Mouse (Mus musculus) midbrain, embryonic 16.5 days (tissue): ENCODE data around the gene Srrd. TPM values are rescaled to one million over a fixed set of nuclear protein-coding genes. Genes with fewer than 3 reads are reported as not detected.
A peak's percentile ranks its signal among the peaks of the same experiment; 100 is the strongest.

Source experiments
- ATAC-seq: fragments of 200-750 bp; cut with Nextera tagmentation; 2 replicates; pipeline ENCODE4 v1.8.0; 2017; ENCODE audit warnings: moderate TSS enrichment
- H3K27ac ChIP-seq: fragments of 300-500 bp; sonication (generic); 2 replicates; pipeline ENCODE4 v1.5.1; 2014; ENCODE audit warnings: mild to moderate bottlenecking, low read length, mixed read lengths
- H3K27me3 ChIP-seq: fragments of 300-500 bp; sonication (generic); 2 replicates; pipeline ENCODE4 v1.6.1; 2014; ENCODE audit warnings: low read depth, low read length, mixed read lengths; ENCODE audit not compliant: control insufficient read depth, insufficient read depth
- H3K36me3 ChIP-seq: fragments of 300-500 bp; sonication (generic); 2 replicates; pipeline ENCODE4 v1.6.1; 2014; ENCODE audit warnings: mild to moderate bottlenecking, low read length, moderate library complexity, mixed read lengths; ENCODE audit not compliant: control insufficient read depth, insufficient read depth
- H3K4me1 ChIP-seq: fragments of 300-500 bp; sonication (generic); 2 replicates; pipeline ENCODE4 v1.6.1; 2014; ENCODE audit warnings: mild to moderate bottlenecking, low read length, mixed read lengths; ENCODE audit not compliant: control insufficient read depth, insufficient read depth
- H3K4me2 ChIP-seq: fragments of 300-500 bp; sonication (generic); 2 replicates; pipeline ENCODE4 v1.6.1; 2014; ENCODE audit warnings: mild to moderate bottlenecking, low read length, mixed read lengths
- H3K4me3 ChIP-seq: fragments of 300-500 bp; sonication (generic); 2 replicates; pipeline ENCODE4 v1.5.1; 2014; ENCODE audit warnings: low read depth, mild to moderate bottlenecking, low read length, moderate library complexity, mixed read lengths
- H3K9ac ChIP-seq: fragments of 300-500 bp; sonication (generic); 2 replicates; pipeline ENCODE4 v1.6.1; 2014; ENCODE audit warnings: low read depth, low read length, mixed read lengths
- H3K9me3 ChIP-seq: fragments of 300-500 bp; sonication (generic); replicated peaks from 2 replicates; pipeline ENCODE4 v1.6.1; 2014; ENCODE audit warnings: mild to moderate bottlenecking, low read length, mixed read lengths; ENCODE audit not compliant: control insufficient read depth, poor library complexity, severe bottlenecking
- WGBS: fragments of 180-500 bp; shearing (Covaris S2); extraction: QIAGEN DNeasy Blood & Tissue Kit; methylation state at CpG from one replicate; pipeline ENCODE4 v1.1.7; 2014; 5-methylcytosine and 5-hydroxymethylcytosine counted together
- polyA plus RNA-seq: library from polyadenylated mRNA; unstranded; fragments of >200 nt; fragmentation: Nextera tagmentation; extraction: Ambion mirVana; gene quantifications from 2 replicates; pipeline ENCODE4 v1.2.1, GENCODE M21; 2015

The Srrd gene
- polyA plus RNA-seq, 1 experiment from 2014 or later, result 56.8 TPM

- 68% methylated on average over 5 of the region's 5 CpGs for WGBS
- Histone ChIP-seq H3K36me3 (peaks cover 6% of the 10 kb centered on the region), H3K4me2 (no peak overlapping the region), H3K9me3 (no peaks in the 10 kb centered on the region), H3K4me3 (no peak overlapping the region), H3K27me3 (no peaks in the 10 kb centered on the region), H3K4me1 (peaks cover 8% of the 10 kb centered on the region; the same call in 1 of the 2 replicates), H3K27ac (no peak overlapping the region), H3K9ac (no peak overlapping the region)
- ATAC-seq, result no peak
These were observed 25.5 kb downstream of the Srrd start for GRCm38 (mm10) chr5:112317328-112317727.

- Histone ChIP-seq H3K36me3 (peaks cover 7% of the 10 kb centered on the region), H3K9ac (no peak overlapping the region), H3K4me2 (no peak overlapping the region), H3K4me1 (peaks cover 8% of the 10 kb centered on the region; the same call in 1 of the 2 replicates), H3K27me3 (no peaks in the 10 kb centered on the region), H3K4me3 (no peak overlapping the region), H3K9me3 (no peaks in the 10 kb centered on the region), H3K27ac (no peak overlapping the region)
- no peak for ATAC-seq
- 56% methylated on average over 5 of the region's 5 CpGs for WGBS
These were observed 26.4 kb downstream of the Srrd start for GRCm38 (mm10) chr5:112316468-112316867.

GRCm38 (mm10) chr5:112313222-112313885 lies 29.5 kb downstream of the Srrd start:
- H3K9ac ChIP-seq, result peak overlapping the region; percentile 15; the same call in 1 of the 2 replicates
- H3K9me3 ChIP-seq, result no peaks in the 10 kb centered on the region
- WGBS, result 48% methylated on average over 11 of the region's 11 CpGs
- H3K27me3 ChIP-seq, result no peaks in the 10 kb centered on the region
- ATAC-seq, result peak; percentile 77
- peaks cover 8% of the 10 kb centered on the region; the same call in 1 of the 2 replicates for H3K4me1 ChIP-seq
- peaks cover 16% of the 10 kb centered on the region for H3K36me3 ChIP-seq
- no peak overlapping the region for H3K4me3 ChIP-seq
- peak overlapping the region; percentile 5; the same call in 1 of the 2 replicates for H3K4me2 ChIP-seq
- H3K27ac ChIP-seq, result peak overlapping the region; percentile 72

GRCm38 (mm10) chr5:112305842-112306241 lies 37.0 kb downstream of the Srrd start:
- no peaks in the 10 kb centered on the region for H3K9me3 ChIP-seq
- no peak overlapping the region for H3K27ac ChIP-seq
- H3K4me2 ChIP-seq, result no peak overlapping the region
- no peaks in the 10 kb centered on the region for H3K4me1 ChIP-seq
- H3K36me3 ChIP-seq, result peaks cover 9% of the 10 kb centered on the region; the same call in 1 of the 2 replicates
- H3K9ac ChIP-seq, result no peak overlapping the region
- WGBS, result 60% methylated on average over 5 of the region's 5 CpGs
- no peak for ATAC-seq
- no peaks in the 10 kb centered on the region for H3K27me3 ChIP-seq
- H3K4me3 ChIP-seq, result no peak overlapping the region

GRCm38 (mm10) chr5:112302310-112302709 lies 40.5 kb downstream of the Srrd start:
- Histone ChIP-seq H3K27ac (no peak overlapping the region), H3K9me3 (no peaks in the 10 kb centered on the region), H3K4me2 (no peak overlapping the region), H3K4me1 (no peaks in the 10 kb centered on the region), H3K4me3 (no peak overlapping the region), H3K36me3 (no peaks in the 10 kb centered on the region; the same call in 1 of the 2 replicates), H3K9ac (no peak overlapping the region), H3K27me3 (no peaks in the 10 kb centered on the region)
- 90% methylated on average over 5 of the region's 5 CpGs for WGBS
- ATAC-seq, result no peak

GRCm38 (mm10) chr5:112301694-112302093 lies 41.1 kb downstream of the Srrd start:
- no peaks in the 10 kb centered on the region for H3K4me1 ChIP-seq
- no peak overlapping the region for H3K9ac ChIP-seq
- ATAC-seq, result no peak
- no peak overlapping the region for H3K27ac ChIP-seq
- H3K36me3 ChIP-seq, result no peaks in the 10 kb centered on the region
- H3K4me3 ChIP-seq, result no peak overlapping the region
- H3K27me3 ChIP-seq, result no peaks in the 10 kb centered on the region
- 71% methylated on average over 4 of the region's 4 CpGs for WGBS
- H3K9me3 ChIP-seq, result no peaks in the 10 kb centered on the region
- no peak overlapping the region for H3K4me2 ChIP-seq

GRCm38 (mm10) chr5:112300721-112301308 lies 42.0 kb downstream of the Srrd start:
- H3K27me3 ChIP-seq, result no peaks in the 10 kb centered on the region
- ATAC-seq, result no peak
- H3K4me1 ChIP-seq, result no peaks in the 10 kb centered on the region
- no peak overlapping the region for H3K4me3 ChIP-seq
- no peak overlapping the region for H3K4me2 ChIP-seq
- WGBS, result 88% methylated on average over 6 of the region's 6 CpGs
- no peaks in the 10 kb centered on the region for H3K36me3 ChIP-seq
- H3K27ac ChIP-seq, result no peak overlapping the region
- no peak overlapping the region for H3K9ac ChIP-seq
- no peaks in the 10 kb centered on the region for H3K9me3 ChIP-seq

GRCm38 (mm10) chr5:112300112-112300511 lies 42.7 kb downstream of the Srrd start:
- Histone ChIP-seq H3K27me3 (no peaks in the 10 kb centered on the region), H3K9me3 (no peaks in the 10 kb centered on the region), H3K9ac (no peak overlapping the region), H3K36me3 (no peaks in the 10 kb centered on the region), H3K4me3 (no peak overlapping the region), H3K4me2 (no peak overlapping the region), H3K27ac (no peak overlapping the region), H3K4me1 (peaks cover 2% of the 10 kb centered on the region; the same call in 1 of the 2 replicates)
- no peak for ATAC-seq
- WGBS, result 98% methylated on average over 2 of the region's 2 CpGs

GRCm38 (mm10) chr5:112299399-112299798 lies 43.4 kb downstream of the Srrd start:
- Histone ChIP-seq H3K27ac (no peak overlapping the region), H3K9ac (no peak overlapping the region), H3K4me1 (peaks cover 6% of the 10 kb centered on the region), H3K4me2 (no peak overlapping the region), H3K4me3 (no peak overlapping the region), H3K9me3 (no peaks in the 10 kb centered on the region), H3K36me3 (no peaks in the 10 kb centered on the region), H3K27me3 (no peaks in the 10 kb centered on the region)
- 91% methylated on average over 4 of the region's 4 CpGs for WGBS
- no peak for ATAC-seq
